Mouse (Mus musculus): ENCODE measurements around the gene Myo16. TPM values are rescaled to one million over a fixed set of nuclear protein-coding genes. Genes with fewer than 3 reads are reported as not detected.

Gene Myo16
- polyA plus RNA-seq, 1 experiment from 2014 or later, result 0.67 TPM

GRCm38 (mm10) chr8:10190607-10191006, 36.9 kb downstream of the Myo16 start:
- Histone ChIP-seq H3K9ac (no peak overlapping the region), H3K4me2 (no peak overlapping the region), H3K9me3 (0 out of 2 replicates have a peak, but pooled peaks cover 1% of the 10 kb centered on the region), H3K27ac (no peak overlapping the region), H3K4me1 (no peaks in the 10 kb centered on the region), H3K4me3 (no peak overlapping the region), H3K27me3 (no peaks in the 10 kb centered on the region), H3K36me3 (no peaks in the 10 kb centered on the region)
- WGBS, result 83% methylated on average over 6 of the region's 6 CpGs
- no peak for ATAC-seq (ENCODE audit: borderline replicate concordance, extremely low read depth, low FRiP score, low TSS enrichment)

DNA sequence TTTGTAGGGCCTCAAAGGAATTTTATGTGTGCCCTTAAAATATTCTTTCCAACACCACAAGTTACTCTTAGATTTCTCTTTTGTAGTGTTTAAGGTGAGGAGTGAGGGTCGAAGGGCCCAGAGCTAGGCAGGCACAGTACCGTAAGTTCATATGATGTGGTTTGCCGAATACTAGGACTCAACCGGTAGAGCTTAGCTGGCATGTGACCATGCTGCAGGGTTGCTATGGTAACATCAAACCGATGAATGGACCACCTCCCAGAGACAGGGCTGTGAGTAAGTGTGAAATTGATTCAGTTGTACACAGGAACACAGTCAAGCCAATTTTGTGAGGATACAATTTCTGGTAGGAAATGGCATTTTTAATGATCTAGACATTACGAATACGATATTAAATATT, 44.5 kb downstream of the Myo16 start:
- no peaks in the 10 kb centered on the region for H3K27me3 ChIP-seq
- H3K9me3 ChIP-seq, result no peaks in the 10 kb centered on the region
- H3K9ac ChIP-seq, result no peak overlapping the region
- WGBS, result 70% methylated on average over 7 of the region's 7 CpGs
- no peak overlapping the region for H3K4me2 ChIP-seq
- H3K4me1 ChIP-seq, result no peaks in the 10 kb centered on the region
- no peak overlapping the region for H3K27ac ChIP-seq
- H3K4me3 ChIP-seq, result no peak overlapping the region
- no peaks in the 10 kb centered on the region for H3K36me3 ChIP-seq
- ATAC-seq (ENCODE audit: borderline replicate concordance, extremely low read depth, low FRiP score, low TSS enrichment), result no peak

DNA sequence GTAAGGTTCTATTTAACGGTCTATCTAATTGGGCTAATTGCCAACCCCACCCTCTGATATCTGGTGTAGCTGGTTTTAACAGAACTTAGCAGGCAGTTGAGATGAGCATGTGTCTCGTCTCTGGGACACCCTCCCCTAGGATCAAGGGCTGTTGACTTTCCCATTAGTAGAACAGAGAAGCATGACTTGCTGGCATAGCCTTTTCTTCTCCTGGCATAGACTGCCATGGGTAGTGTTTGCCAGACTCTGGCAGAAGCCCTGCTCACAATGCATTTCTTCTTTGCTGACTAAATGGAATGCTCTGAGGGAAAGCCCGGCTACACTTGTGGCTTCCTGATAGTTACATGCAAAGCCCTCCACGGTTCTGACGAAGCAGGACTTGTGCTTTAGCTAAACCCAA, 45.6 kb downstream of the Myo16 start:
- no peak for ATAC-seq (ENCODE audit: borderline replicate concordance, extremely low read depth, low FRiP score, low TSS enrichment)
- H3K9me3 ChIP-seq, result no peaks in the 10 kb centered on the region
- no peak overlapping the region for H3K9ac ChIP-seq
- H3K36me3 ChIP-seq, result no peaks in the 10 kb centered on the region
- H3K27ac ChIP-seq, result no peak overlapping the region
- H3K27me3 ChIP-seq, result no peaks in the 10 kb centered on the region
- H3K4me2 ChIP-seq, result no peak overlapping the region
- no peak overlapping the region for H3K4me3 ChIP-seq
- no peaks in the 10 kb centered on the region for H3K4me1 ChIP-seq
- 79% methylated on average over 5 of the region's 5 CpGs for WGBS

DNA sequence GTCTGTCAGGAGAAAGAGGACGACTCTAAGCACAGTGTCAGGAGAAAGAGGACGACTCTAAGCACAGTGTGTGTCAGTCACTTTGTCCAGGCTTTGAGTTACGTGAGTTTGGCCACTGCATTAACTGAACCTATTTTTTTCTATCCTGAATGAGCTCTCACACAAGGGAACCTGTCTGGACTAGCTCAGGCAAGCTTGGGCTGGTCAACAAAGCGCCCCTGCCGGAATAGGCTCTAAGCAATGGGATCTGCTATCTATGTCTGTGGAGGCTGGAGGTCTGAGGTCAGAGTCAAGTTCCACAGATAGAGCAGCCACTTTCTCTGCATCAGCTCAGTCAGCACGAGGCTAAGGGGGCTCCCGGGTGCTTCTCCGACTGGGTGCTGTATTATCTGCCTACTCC, 46.3 kb downstream of the Myo16 start:
- H3K4me3 ChIP-seq, result no peak overlapping the region
- no peak for ATAC-seq (ENCODE audit: borderline replicate concordance, extremely low read depth, low FRiP score, low TSS enrichment)
- 59% methylated on average over 8 of the region's 8 CpGs for WGBS
- H3K9me3 ChIP-seq, result no peaks in the 10 kb centered on the region
- no peak overlapping the region for H3K27ac ChIP-seq
- H3K4me2 ChIP-seq, result no peak overlapping the region
- H3K4me1 ChIP-seq, result no peaks in the 10 kb centered on the region
- no peaks in the 10 kb centered on the region for H3K36me3 ChIP-seq
- H3K9ac ChIP-seq, result no peak overlapping the region
- no peaks in the 10 kb centered on the region for H3K27me3 ChIP-seq

GRCm38 (mm10) chr8:10215023-10215422, 61.3 kb downstream of the Myo16 start:
- no peak overlapping the region for H3K4me3 ChIP-seq
- no peak overlapping the region for H3K4me2 ChIP-seq
- H3K9ac ChIP-seq, result no peak overlapping the region
- ATAC-seq (ENCODE audit: borderline replicate concordance, extremely low read depth, low FRiP score, low TSS enrichment), result no peak
- H3K4me1 ChIP-seq, result no peaks in the 10 kb centered on the region
- no peaks in the 10 kb centered on the region for H3K36me3 ChIP-seq
- 77% methylated on average over 3 of the region's 3 CpGs for WGBS
- no peaks in the 10 kb centered on the region for H3K9me3 ChIP-seq
- H3K27me3 ChIP-seq, result no peaks in the 10 kb centered on the region
- H3K27ac ChIP-seq, result no peak overlapping the region

DNA sequence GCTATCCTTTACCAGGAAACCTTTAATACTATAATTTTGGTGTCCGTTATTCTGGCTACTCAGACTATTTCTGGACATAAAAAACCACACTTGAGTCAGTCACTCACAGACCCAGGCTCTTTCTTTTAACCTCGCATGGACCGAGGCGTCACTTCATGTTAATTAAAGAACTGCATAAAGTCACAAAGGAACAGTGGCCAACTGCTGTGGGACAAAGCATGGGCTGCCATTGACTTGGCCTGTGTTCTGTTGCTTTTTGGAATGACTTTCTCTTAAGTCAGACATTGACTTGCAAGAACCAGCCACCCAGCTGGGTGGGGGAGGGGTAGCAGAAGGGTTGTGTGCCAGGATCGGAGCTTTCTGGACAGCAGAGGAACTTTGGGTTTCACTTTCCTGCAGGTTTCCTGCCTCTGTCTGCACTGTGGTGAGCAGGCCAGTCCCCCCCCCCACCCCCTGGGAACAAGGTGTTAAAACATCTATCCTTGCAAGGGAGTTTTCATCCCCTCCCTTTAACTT, 66.1 kb downstream of the Myo16 start:
- no peaks in the 10 kb centered on the region for H3K27me3 ChIP-seq
- H3K4me3 ChIP-seq, result no peak overlapping the region
- no peaks in the 10 kb centered on the region for H3K9me3 ChIP-seq
- ATAC-seq (ENCODE audit: borderline replicate concordance, extremely low read depth, low FRiP score, low TSS enrichment), result no peak
- H3K4me1 ChIP-seq, result peaks cover 13% of the 10 kb centered on the region; the same call in 1 of the 2 replicates
- H3K9ac ChIP-seq, result no peak overlapping the region
- no peak overlapping the region for H3K27ac ChIP-seq
- no peak overlapping the region for H3K4me2 ChIP-seq
- 72% methylated on average over 5 of the region's 5 CpGs for WGBS
- H3K36me3 ChIP-seq, result no peaks in the 10 kb centered on the region

GRCm38 (mm10) chr8:10222770-10223169, 69.1 kb downstream of the Myo16 start:
- peaks cover 13% of the 10 kb centered on the region; the same call in 1 of the 2 replicates for H3K4me1 ChIP-seq
- no peaks in the 10 kb centered on the region for H3K9me3 ChIP-seq
- WGBS, result 24% methylated on average over 2 of the region's 2 CpGs
- no peak overlapping the region for H3K9ac ChIP-seq
- no peaks in the 10 kb centered on the region for H3K36me3 ChIP-seq
- no peak overlapping the region for H3K27ac ChIP-seq
- no peak overlapping the region for H3K4me3 ChIP-seq
- ATAC-seq (ENCODE audit: borderline replicate concordance, extremely low read depth, low FRiP score, low TSS enrichment), result no peak
- no peaks in the 10 kb centered on the region for H3K27me3 ChIP-seq
- H3K4me2 ChIP-seq, result no peak overlapping the region

- Histone ChIP-seq H3K4me2 (peak overlapping the region; percentile 4; the same call in 1 of the 2 replicates), H3K4me1 (peaks cover 13% of the 10 kb centered on the region; the same call in 1 of the 2 replicates), H3K9ac (no peak overlapping the region), H3K27ac (peak overlapping the region; percentile 74), H3K4me3 (no peak overlapping the region), H3K36me3 (no peaks in the 10 kb centered on the region), H3K27me3 (no peaks in the 10 kb centered on the region), H3K9me3 (no peaks in the 10 kb centered on the region)
- 16% methylated on average over 6 of the region's 6 CpGs for WGBS
- ATAC-seq (ENCODE audit: borderline replicate concordance, extremely low read depth, low FRiP score, low TSS enrichment), result no peak; the same call in 1 of the 2 replicates
Measured at GRCm38 (mm10) chr8:10223528-10224194, 70.0 kb downstream of the Myo16 start.

GRCm38 (mm10) chr8:10224305-10224971, 70.7 kb downstream of the Myo16 start:
- Histone ChIP-seq H3K4me2 (0 out of 2 replicates have a peak overlapping the region, but pooled peaks have one; percentile 4), H3K4me3 (no peak overlapping the region), H3K4me1 (peaks cover 13% of the 10 kb centered on the region; the same call in 1 of the 2 replicates), H3K27ac (peak overlapping the region; percentile 74), H3K27me3 (no peaks in the 10 kb centered on the region), H3K36me3 (no peaks in the 10 kb centered on the region), H3K9me3 (no peaks in the 10 kb centered on the region), H3K9ac (no peak overlapping the region)
- WGBS, result 46% methylated on average over 10 of the region's 10 CpGs
- no peak for ATAC-seq (ENCODE audit: borderline replicate concordance, extremely low read depth, low FRiP score, low TSS enrichment)

- Histone ChIP-seq H3K27ac (no peak overlapping the region), H3K4me1 (peaks cover 13% of the 10 kb centered on the region; the same call in 1 of the 2 replicates), H3K4me3 (no peak overlapping the region), H3K9ac (no peak overlapping the region), H3K4me2 (no peak overlapping the region), H3K27me3 (no peaks in the 10 kb centered on the region), H3K9me3 (no peaks in the 10 kb centered on the region), H3K36me3 (no peaks in the 10 kb centered on the region)
- WGBS, result 81% methylated on average over 2 of the region's 2 CpGs
- ATAC-seq (ENCODE audit: borderline replicate concordance, extremely low read depth, low FRiP score, low TSS enrichment), result no peak
Measured at GRCm38 (mm10) chr8:10225018-10225417, 71.3 kb downstream of the Myo16 start.

GRCm38 (mm10) chr8:10230746-10231369, 77.1 kb downstream of the Myo16 start:
- Histone ChIP-seq H3K27me3 (no peaks in the 10 kb centered on the region), H3K27ac (no peak overlapping the region), H3K9ac (no peak overlapping the region), H3K4me3 (no peak overlapping the region), H3K9me3 (no peaks in the 10 kb centered on the region), H3K4me1 (no peaks in the 10 kb centered on the region), H3K4me2 (no peak overlapping the region), H3K36me3 (no peaks in the 10 kb centered on the region)
- ATAC-seq (ENCODE audit: borderline replicate concordance, extremely low read depth, low FRiP score, low TSS enrichment), result no peak
- 52% methylated on average over 8 of the region's 8 CpGs for WGBS

GRCm38 (mm10) chr8:10234516-10234915, 80.8 kb downstream of the Myo16 start:
- Histone ChIP-seq H3K4me1 (no peaks in the 10 kb centered on the region), H3K9ac (no peak overlapping the region), H3K27me3 (no peaks in the 10 kb centered on the region), H3K36me3 (no peaks in the 10 kb centered on the region), H3K27ac (no peak overlapping the region), H3K9me3 (no peaks in the 10 kb centered on the region), H3K4me3 (no peak overlapping the region), H3K4me2 (no peak overlapping the region)
- WGBS, result 90% methylated on average over 2 of the region's 2 CpGs
- no peak for ATAC-seq (ENCODE audit: borderline replicate concordance, extremely low read depth, low FRiP score, low TSS enrichment)

Data from lung, embryonic 15.5 days (tissue).